Mouse (Mus musculus) G1E (cell line): ENCODE results near the gene Pcbp1. TPM values are rescaled to one million over a fixed set of nuclear protein-coding genes. Genes with fewer than 3 reads are reported as not detected.

Source experiments
- ATAC-seq: 2 replicates; pipeline ENCODE4 v1.8.0; 2016; ENCODE audit warnings: mild to moderate bottlenecking; ENCODE audit not compliant: insufficient number of reproducible peaks, poor library complexity, low FRiP score, severe bottlenecking; ENCODE audit errors: extremely low read depth
- DNase-seq: peaks from one replicate; pipeline ENCODE4 v3.0.0; 2012; ENCODE audit warnings: low spot score
- H3K27me3 ChIP-seq: 2 replicates; pipeline ENCODE4 v1.6.1; 2012; ENCODE audit warnings: mild to moderate bottlenecking, low read length, inconsistent platforms; ENCODE audit not compliant: insufficient read depth
- H3K36me3 ChIP-seq: replicated peaks from 2 replicates; pipeline ENCODE3; 2012; ENCODE audit warnings: mild to moderate bottlenecking, inconsistent platforms
- H3K4me1 ChIP-seq: 2 replicates; pipeline ENCODE4 v1.6.1; 2012; ENCODE audit warnings: low read depth, low read length, inconsistent platforms, mixed read lengths; ENCODE audit not compliant: insufficient read depth
- H3K4me3 ChIP-seq: 2 replicates; pipeline ENCODE4 v1.5.1; 2012; ENCODE audit warnings: low read depth, mild to moderate bottlenecking, inconsistent platforms, low read length, moderate library complexity, mixed read lengths
- H3K9me3 ChIP-seq: replicated peaks from 2 replicates; pipeline ENCODE4 v1.6.1; 2012; ENCODE audit warnings: inconsistent platforms
- CTCF ChIP-seq: IDR thresholded peaks from 2 replicates; pipeline ENCODE4 v1.5.1; 2012; ENCODE audit warnings: low read depth, low read length, inconsistent platforms, mixed read lengths
- GATA1 ChIP-seq: IDR thresholded peaks from 2 replicates; pipeline ENCODE4 v1.6.1; 2012; ENCODE audit warnings: borderline replicate concordance, low read length, inconsistent platforms, mixed read lengths
- GATA2 ChIP-seq: IDR thresholded peaks from 2 replicates; pipeline ENCODE4 v1.6.1; 2012; ENCODE audit warnings: low read depth, low read length, inconsistent platforms, borderline replicate concordance
- POLR2AphosphoS5 ChIP-seq: IDR thresholded peaks from 2 replicates; pipeline ENCODE4 v1.6.1; 2012; ENCODE audit warnings: low read depth, low read length, inconsistent platforms; ENCODE audit not compliant: insufficient replicate concordance
- TAL1 ChIP-seq: conservative IDR thresholded peaks from 2 replicates; pipeline ENCODE4 v1.6.1; 2012; ENCODE audit warnings: low read depth, low read length, inconsistent platforms, mixed read lengths
- polyA plus RNA-seq: library from polyadenylated mRNA; stranded (reverse); fragments of >175 nt; gene quantifications from 2 replicates; pipeline ENCODE4 v1.2.3, GENCODE M21; 2012
- total RNA-seq, 2 experiments: library from RNA; stranded (forward) in 1 of 2; stranded (reverse) in 1 of 2; fragments of 200-1000 nt in 1 of 2; fragments of >200 nt in 1 of 2; fragmentation: Nextera tagmentation in 1 of 2; gene quantifications; 2 replicates each; pipeline ENCODE4 v1.2.3; 2014 to 2017

The Pcbp1 gene
- total and polyA plus RNA-seq, 3 experiments: 101 to 1,039 (median 191) TPM

- DNase-seq: no peak
- Histone ChIP-seq H3K27me3 (no peaks in the 10 kb centered on the region), H3K4me1 (no peaks in the 10 kb centered on the region), H3K36me3 (peaks cover 66% of the 10 kb centered on the region), H3K9me3 (no peaks in the 10 kb centered on the region), H3K4me3 (no peak overlapping the region)
- no peak for TF ChIP-seq TAL1
- TF ChIP-seq CTCF: no peak
- TF ChIP-seq GATA2: no peak
- no peak for TF ChIP-seq POLR2AphosphoS5
- TF ChIP-seq GATA1: no peak
- no peak for ATAC-seq
Measured at GRCm38 (mm10) chr6:86556345-86557058, 30.4 kb upstream of the Pcbp1 start.

GRCm38 (mm10) chr6:86550587-86550986, 24.5 kb upstream of the Pcbp1 start:
- no peak for DNase-seq
- no peaks in the 10 kb centered on the region for H3K4me1 ChIP-seq
- TF ChIP-seq TAL1 (no peak), POLR2AphosphoS5 (no peak), GATA2 (no peak), GATA1 (no peak), CTCF (no peak)

GRCm38 (mm10) chr6:86547880-86548367, 21.8 kb upstream of the Pcbp1 start:
- ATAC-seq: no peak
- no peaks in the 10 kb centered on the region; the same call in 1 of the 2 replicates for H3K4me1 ChIP-seq
- TF ChIP-seq CTCF (no peak), POLR2AphosphoS5 (no peak)
- H3K9me3 ChIP-seq: no peaks in the 10 kb centered on the region
- no peak for DNase-seq
- H3K36me3 ChIP-seq: peaks cover 76% of the 10 kb centered on the region
- no peak overlapping the region for H3K4me3 ChIP-seq
- no peaks in the 10 kb centered on the region for H3K27me3 ChIP-seq

More at GRCm38 (mm10) chr6:86550587-86550986, 24.5 kb upstream of the Pcbp1 start:
- Histone ChIP-seq H3K27me3 (no peaks in the 10 kb centered on the region), H3K36me3 (peaks cover 68% of the 10 kb centered on the region), H3K4me3 (no peak overlapping the region), H3K9me3 (no peaks in the 10 kb centered on the region)
- ATAC-seq: no peak

GRCm38 (mm10) chr6:86547228-86547755, 21.2 kb upstream of the Pcbp1 start:
- Histone ChIP-seq H3K9me3 (no peaks in the 10 kb centered on the region), H3K36me3 (peaks cover 77% of the 10 kb centered on the region), H3K27me3 (no peaks in the 10 kb centered on the region), H3K4me1 (no peaks in the 10 kb centered on the region; the same call in 1 of the 2 replicates), H3K4me3 (no peak overlapping the region)
- TF ChIP-seq CTCF: no peak
- no peak for TF ChIP-seq POLR2AphosphoS5
- no peak for TF ChIP-seq TAL1
- TF ChIP-seq GATA1: no peak
- TF ChIP-seq GATA2: no peak
- DNase-seq (no peak), ATAC-seq (no peak)

- ATAC-seq: no peak
Measured at GRCm38 (mm10) chr6:86545236-86545635, 19.1 kb upstream of the Pcbp1 start.

GRCm38 (mm10) chr6:86543869-86544268, 17.7 kb upstream of the Pcbp1 start:
- ATAC-seq: no peak
- no peak for DNase-seq
- Histone ChIP-seq H3K36me3 (peaks cover 75% of the 10 kb centered on the region), H3K9me3 (no peaks in the 10 kb centered on the region), H3K4me3 (no peak overlapping the region), H3K4me1 (peaks cover 8% of the 10 kb centered on the region; the same call in 1 of the 2 replicates), H3K27me3 (no peaks in the 10 kb centered on the region)
- no peak for TF ChIP-seq GATA2
- TF ChIP-seq POLR2AphosphoS5: no peak
- no peak for TF ChIP-seq CTCF
- no peak for TF ChIP-seq GATA1
- TF ChIP-seq TAL1: no peak

More at GRCm38 (mm10) chr6:86545236-86545635, 19.1 kb upstream of the Pcbp1 start:
- H3K27me3 ChIP-seq: no peaks in the 10 kb centered on the region
- H3K4me1 ChIP-seq: peaks cover 8% of the 10 kb centered on the region; the same call in 1 of the 2 replicates
- H3K9me3 ChIP-seq: no peaks in the 10 kb centered on the region
- peak; percentile 20 for DNase-seq
- H3K36me3 ChIP-seq: peaks cover 73% of the 10 kb centered on the region
- no peak overlapping the region for H3K4me3 ChIP-seq
- no peak for TF ChIP-seq POLR2AphosphoS5
- peak; percentile 78 for TF ChIP-seq CTCF
- no peak for TF ChIP-seq GATA2

GRCm38 (mm10) chr6:86543060-86543459, 16.9 kb upstream of the Pcbp1 start:
- ATAC-seq (no peak), DNase-seq (no peak)
- Histone ChIP-seq H3K4me3 (no peak overlapping the region), H3K9me3 (no peaks in the 10 kb centered on the region), H3K4me1 (peaks cover 8% of the 10 kb centered on the region; the same call in 1 of the 2 replicates), H3K27me3 (no peaks in the 10 kb centered on the region), H3K36me3 (peaks cover 77% of the 10 kb centered on the region)
- TF ChIP-seq CTCF (no peak), POLR2AphosphoS5 (no peak), GATA2 (no peak), TAL1 (no peak), GATA1 (no peak)
